Comparison of ENCODE assay signal across 22 mouse cellular contexts in the genomic region with DNA sequence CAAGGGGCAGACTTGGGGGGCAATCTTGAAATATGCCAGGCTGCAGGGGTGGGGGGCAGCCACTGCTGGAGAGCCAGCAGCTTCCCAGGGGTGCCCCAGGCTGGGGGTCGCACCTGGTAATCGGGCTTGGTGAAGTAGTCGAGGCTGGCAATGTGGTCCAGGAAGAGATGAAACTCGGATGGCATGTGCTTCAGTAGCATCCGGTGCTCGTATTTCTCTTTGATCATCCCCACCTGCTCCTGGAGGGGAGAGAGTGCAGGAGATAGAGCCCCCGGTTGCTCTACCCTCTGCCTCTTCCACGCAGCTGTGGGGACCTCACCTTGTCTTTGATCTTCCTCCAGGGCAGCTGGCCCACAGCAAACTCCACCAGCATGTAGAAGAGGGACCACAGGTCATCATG. TPM values are rescaled to one million over a fixed set of nuclear protein-coding genes. Genes with fewer than 3 reads are reported as not detected.
"Had no signal": no experiment of that assay in that cellular context is flagged by ENCODE, and none has a peak within 500 bp of the region (broad histone marks: within the 10 kb centered on the region; RNA-seq: fewer than 3 reads in every experiment).

No protein-coding gene starts in this region.

- DNase-seq: liver, embryonic 13.5 days; liver, postnatal 0 days; lung, adult 2 months; lung, postnatal 14 days; lung, postnatal 36 days; right cerebral cortex, postnatal 14 days had no signal

RNA-seq across cellular contexts. Expression of a gene that starts 10.9 kb away (rescaled TPM):
- polyA plus RNA-seq: liver, postnatal 0 days; macrophage had no signal

RNA-seq across cellular contexts. Expression of a gene that starts 19.9 kb away (rescaled TPM):
- total RNA-seq: monocyte, adult 5-6 weeks; neutrophil, adult 5-6 weeks had no signal

RNA-seq across cellular contexts. Expression of a gene that starts 38.3 kb away (rescaled TPM):
- total RNA-seq: megakaryocyte progenitor cell, adult 5-6 weeks; monocyte, adult 5-6 weeks; neutrophil, adult 5-6 weeks had no signal
- polyA plus RNA-seq: liver, embryonic 11.5 days; liver, embryonic 13.5 days; liver, embryonic 15.5 days; lung, adult 2 months; lung, postnatal 0 days; macrophage; midbrain, embryonic 11.5 days; midbrain, embryonic 13.5 days; midbrain, embryonic 15.5 days; midbrain, postnatal 0 days; neural tube, embryonic 12.5 days; neural tube, embryonic 14.5 days; stomach, embryonic 15.5 days; stomach, postnatal 0 days; urinary bladder, adult 2 months had no signal

RNA-seq across cellular contexts. Expression of a gene that starts 47.9 kb away (rescaled TPM):
- total RNA-seq: megakaryocyte progenitor cell, adult 5-6 weeks; monocyte, adult 5-6 weeks had no signal
- polyA plus RNA-seq: liver, embryonic 13.5 days; liver, embryonic 15.5 days; liver, postnatal 0 days; macrophage had no signal
